Mouse (Mus musculus): Measurements from ENCODE around the gene Wrb.

GRCm38 (mm10) chr16:96127288-96127656 is 17.9 kb upstream of the Wrb start:
- no peak for TF ChIP-seq GATA1 (IDR thresholded peaks at IDR 0.05; ENCODE audit: borderline replicate concordance, low read length)
- no peak for TF ChIP-seq FLI1 (IDR thresholded peaks at IDR 0.05; ENCODE audit: low read length)

Data from megakaryocyte, embryonic 14.5 days (primary cell).